Mouse (Mus musculus): ENCODE measurements at regions not wholly inside any gene's neighbourhood (a gene's known extent, or its start where the extent isn't known, plus 50 kb on each side); places are given as distances from the start of the nearest gene placed in this dataset.

DNA sequence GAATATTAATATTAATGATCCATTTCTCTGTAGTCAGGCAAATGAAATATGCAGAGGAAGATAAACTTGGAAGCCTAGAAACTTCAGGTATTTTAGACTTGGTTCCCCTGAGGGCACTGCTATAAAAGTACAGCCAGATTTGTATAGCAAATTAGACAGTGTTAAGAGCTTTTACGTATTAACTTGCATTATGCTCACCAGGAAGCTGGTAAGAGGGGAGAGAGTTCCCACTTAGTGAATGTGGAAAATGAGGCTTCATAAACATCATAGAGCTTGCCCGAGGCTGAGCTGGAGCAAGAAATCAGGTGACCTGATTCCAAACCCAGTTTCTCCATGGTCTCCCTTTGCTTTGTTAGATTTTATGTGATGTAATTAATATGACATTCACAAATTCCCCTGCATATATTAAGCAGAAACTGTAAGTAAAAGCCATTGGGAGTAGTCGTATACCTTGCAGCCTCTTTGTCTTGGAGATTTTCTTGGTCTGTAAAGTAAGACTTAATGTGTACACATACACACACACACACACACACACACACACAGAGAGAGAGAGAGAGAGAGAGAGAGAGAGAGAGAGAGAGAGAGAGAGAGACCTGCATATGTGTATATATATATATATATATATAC, 718.9 kb upstream of the Isx start:
- no peak for DNase-seq (ENCODE audit: low spot score in 2 of 2)

DNA sequence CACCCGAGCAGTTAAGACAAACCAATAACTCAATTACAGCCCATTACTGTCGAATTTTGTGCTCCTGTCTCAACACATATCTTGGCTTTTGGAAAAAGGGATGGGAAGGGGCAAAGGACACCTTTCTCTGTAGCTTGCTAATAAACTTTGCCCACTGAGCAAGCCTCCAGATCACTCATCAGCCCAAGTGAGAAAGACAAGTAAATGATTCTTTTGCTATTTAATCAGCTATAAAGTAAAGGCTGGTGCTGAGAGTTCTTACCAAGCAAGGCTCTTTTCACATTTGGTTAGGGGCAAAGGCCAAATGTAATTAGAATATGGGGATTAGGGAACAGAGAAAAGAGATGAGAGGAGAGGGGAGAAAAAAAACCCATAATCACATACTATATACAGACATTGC, 703.4 kb upstream of the Isx start:
- DNase-seq (ENCODE audit: low spot score in 2 of 2) = no peak

DNA sequence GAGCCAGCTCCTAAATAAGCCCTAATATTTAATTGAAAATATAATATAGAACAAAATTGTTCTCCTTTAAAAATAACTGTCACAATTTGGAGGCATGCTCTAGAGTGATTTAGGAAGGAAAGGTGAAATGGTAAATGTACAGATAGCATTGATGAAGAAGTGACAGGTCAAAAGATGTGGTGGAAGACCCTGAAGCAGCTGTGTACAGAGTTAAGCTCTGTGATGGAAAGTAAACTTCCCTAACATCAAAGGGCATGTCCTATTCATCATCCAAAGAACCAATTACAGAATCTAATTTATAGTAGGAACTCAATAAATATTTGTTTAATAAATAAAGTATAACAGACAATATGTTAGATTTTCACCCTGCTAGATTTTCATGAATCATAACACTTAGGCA, 702.3 kb upstream of the Isx start:
- DNase-seq (ENCODE audit: low spot score in 2 of 2) = no peak

DNA sequence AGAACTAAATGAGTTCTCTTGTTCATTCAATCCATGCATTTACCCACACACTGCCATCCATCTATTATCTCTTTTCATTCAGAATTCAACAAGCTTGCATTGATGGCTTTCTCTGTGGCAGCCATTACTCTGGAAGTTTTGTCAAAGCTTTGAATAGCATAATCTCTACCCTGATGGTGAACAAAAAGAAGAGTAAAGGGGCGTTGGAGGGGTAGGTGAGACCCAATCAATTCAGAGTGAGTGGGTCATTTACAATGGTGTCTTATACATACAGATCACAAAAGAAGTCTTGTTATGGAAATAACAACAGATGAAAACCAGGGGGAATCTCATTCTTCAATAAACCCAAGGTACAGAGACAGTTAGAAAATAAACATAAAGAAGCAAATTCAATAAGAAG, 701.9 kb upstream of the Isx start:
- no peak for DNase-seq (ENCODE audit: low spot score in 2 of 2)

DNA sequence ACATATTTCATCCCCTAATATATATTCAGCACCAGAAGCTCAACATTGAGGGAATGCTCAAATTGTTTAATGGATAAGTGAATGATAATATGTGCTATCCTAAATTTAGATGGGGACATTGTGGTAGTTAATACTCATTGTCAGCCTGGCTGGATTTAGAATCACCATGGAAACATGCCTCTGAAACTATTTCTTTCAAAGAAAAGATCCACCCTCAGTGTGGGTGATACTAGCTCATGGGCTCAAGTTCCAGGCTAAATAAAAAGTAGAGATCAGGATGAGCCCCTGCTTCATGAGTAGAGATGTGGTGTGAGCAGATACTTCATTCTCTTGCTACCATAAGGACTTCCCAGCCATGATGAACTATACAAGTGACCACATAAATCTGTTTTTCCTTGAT, 668.4 kb upstream of the Isx start:
- DNase-seq (ENCODE audit: low spot score in 2 of 2) = peak; percentile 5 to 7

DNA sequence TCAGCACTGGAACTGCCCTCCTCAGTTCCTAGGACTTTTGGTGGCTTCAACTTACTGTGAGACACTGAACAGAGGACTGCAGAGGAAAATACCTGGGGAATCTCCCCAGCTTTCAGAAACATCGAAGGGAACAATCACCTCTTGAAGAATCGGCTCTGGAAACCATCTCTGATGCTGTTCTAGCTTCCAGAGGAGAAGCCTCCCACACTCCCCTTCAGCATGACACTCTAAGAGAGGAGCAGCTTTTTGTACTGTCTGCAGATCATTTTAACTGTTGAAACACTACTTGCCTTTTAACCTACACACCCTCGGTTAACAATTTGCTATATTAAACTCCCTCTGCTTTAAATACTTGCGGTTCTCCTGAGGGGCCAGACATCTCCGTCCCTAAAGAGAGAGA, 664.7 kb upstream of the Isx start:
- no peak for DNase-seq (ENCODE audit: low spot score in 2 of 2)

DNA sequence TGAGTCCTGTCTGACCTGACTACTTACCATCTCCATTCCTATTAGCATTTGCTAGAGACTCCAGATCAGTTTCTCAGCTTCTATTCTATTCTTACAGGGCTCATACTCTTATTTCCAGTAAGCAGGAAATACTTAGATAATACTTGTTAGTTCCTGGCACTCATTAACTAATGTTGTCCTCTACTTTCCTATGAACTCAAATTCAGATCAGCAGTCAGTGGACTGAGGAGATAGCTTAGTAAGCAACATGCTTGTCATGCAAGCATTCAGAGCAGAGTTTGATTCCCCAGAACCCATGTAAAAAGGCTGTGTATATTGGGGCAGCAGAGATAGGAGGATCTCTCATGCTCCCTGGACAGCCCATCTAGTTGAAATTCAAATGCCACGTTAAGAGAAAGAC, 656.2 kb upstream of the Isx start:
- no peak for DNase-seq (ENCODE audit: low spot score in 2 of 2)
